Mouse (Mus musculus): ENCODE data around the gene Lrrc58.

Lrrc58 gene

DNA sequence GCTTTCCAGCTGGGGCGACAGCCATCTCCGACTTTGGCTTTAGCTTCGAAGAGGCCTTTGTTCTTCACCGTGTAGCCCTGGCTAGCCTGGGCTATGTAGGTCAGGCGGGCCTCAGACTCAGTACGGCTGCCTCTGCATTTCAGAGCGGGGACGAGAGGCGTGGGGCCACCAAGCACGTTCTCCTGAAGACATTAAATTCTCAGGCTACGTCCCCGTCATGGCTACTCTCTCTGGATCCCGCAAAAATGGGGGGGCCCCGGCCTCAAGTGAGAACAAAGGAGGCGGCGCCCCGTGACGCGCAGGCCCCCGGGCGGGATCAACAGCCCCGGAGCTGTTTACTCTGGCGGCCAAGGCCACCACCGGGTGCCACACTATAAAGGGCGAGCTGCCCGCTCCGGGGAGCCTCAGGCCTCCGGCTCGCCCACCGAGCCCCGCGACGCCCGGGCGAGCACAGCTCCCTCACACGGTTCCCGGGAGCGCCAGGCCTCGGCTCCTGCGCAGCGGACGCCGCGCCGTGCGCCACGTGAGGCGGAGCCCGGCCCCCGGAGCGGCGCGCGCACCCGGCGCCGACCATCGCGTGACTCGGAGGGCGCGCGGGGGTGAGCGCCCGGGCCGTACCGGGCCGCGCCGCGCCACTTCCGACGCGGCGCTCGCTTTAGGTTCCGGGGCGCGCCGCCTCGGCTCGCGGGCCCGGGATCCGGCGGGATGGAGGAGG, at the start of gene Lrrc58:
Gene Lrrc58 (plus strand): TSS at position 599 of the 715 bp plus-strand sequence.
- DNase-seq = peak; percentile 68 to 70

DNA sequence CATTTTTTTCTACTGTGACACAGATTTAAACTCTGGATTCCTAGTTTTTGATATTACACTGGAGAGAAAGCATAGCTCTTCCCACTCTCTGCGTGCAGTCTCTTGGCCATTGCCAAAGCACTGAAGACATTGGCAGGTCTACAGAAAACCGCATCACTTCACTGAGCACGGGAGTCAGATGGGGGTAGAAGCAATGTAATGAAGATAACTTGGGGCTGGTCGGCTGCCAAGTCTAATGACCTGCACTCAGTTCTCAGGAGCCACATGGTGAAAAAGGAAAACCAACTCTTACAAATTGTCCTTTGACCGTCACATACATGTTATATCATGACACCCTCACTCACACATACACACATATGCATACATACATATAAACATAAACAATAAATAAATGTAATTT, 44.2 kb upstream of the Lrrc58 start:
- no peak for DNase-seq

DNA sequence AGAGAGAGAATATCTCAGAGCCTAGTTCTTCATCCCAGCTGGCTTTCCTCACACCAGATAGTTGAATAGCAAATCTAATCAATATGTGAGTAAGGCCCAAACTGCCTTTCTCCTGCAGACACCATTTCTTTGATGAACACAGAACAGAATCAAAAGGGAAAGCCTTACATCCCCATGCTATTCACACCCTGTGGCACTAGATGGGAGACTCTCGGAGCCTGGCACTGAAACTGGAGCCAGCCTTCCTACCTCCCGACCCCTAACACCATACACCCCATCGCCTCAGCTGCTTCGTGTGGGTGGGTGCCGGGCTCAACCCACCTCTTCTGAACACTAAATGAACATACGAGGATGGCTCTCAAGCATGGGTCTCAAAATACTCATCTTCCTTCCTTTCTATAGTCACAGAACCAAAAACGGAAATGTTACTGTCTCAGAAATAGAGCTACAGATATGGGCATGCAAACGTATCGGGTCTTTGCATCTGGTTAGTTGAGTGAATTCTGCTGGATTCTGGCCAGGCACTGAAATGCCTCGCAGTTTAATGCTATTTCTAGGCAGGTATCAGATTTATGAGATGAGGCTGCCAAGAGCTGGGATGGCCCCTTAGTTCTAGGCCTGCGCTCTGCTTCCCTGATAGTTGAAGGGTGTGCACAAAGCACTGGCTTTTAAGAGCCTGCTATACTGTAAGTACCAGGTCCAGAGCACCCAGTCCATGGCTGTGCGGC, 43.2 kb upstream of the Lrrc58 start:
- no peak for DNase-seq

DNA sequence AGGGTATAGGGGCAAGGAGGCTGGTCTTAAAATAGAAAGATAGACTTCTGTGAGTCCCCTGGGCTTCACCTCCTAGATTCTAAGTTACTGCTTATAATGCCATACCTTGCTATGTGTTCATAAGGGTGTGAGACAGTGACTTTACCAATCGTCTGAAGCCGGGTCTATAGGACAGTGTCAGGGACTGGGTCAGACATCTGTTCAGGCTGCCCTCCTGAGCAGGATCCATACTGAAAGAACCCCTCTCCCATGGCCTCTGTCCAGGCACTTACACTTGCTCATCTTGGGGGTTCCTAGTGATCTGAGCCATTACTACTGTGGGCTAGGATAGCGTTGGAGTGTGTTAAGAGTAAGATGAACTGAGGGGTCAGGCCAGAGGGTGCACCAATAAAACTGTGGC, 41.9 kb upstream of the Lrrc58 start:
- no peak for DNase-seq

DNA sequence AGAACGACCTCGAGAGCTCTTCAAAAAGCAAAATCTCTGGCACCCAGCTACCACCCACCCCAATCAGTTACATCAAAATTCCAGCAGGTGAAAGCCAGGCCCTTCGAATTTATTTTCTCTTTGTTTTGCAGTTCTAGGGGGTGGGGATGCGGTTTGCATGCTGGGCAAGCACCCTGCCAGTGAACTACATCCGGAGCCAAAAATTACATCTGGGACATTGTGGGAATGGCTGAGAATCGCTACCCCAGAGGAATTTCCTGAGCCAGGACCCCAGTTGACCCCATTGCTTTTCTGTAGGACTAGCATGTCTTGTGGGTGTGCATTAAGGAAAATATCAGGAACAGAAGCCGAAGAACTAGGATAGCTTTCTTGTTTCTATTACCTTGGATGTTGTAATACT, 37.1 kb upstream of the Lrrc58 start:
- DNase-seq = no peak

DNA sequence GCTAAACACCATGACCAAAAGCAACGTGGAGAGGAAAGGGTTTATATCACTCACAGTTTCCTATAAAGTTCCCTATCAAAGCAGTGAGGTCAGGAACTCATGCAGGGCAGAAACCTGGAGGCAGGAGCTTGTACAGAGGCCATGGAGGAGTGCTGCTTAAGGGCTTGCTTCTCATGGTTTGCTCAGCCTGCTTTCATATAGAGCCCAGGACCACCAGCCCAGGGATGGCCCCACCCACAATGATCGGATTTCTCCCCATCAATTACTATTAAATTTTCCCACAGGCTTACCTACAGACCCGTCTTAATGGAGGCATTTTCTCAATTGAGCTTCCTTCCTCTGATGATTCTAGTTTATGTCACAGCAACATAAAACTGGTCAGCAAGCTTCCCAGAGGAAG, 30.6 kb upstream of the Lrrc58 start:
- no peak for DNase-seq

DNA sequence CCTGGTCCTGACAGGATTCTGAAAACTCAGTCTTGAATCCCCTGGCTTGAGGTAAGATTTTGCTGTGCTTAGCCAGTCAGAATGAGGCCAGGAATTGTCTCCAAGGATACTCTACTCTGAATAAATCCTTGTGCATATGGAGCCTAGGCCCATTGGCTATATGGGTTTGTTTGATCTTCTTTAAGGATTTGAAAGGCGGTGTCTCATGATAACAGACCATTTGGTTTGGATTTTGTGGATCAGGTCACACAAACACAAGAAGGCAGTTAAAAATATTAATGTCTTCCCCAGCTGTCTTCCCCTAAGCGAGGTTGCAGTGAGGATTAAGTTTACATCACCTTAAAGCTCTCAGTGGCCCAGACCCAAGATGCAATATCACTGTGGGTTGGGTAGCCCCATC, 25.8 kb upstream of the Lrrc58 start:
- DNase-seq = no peak

DNA sequence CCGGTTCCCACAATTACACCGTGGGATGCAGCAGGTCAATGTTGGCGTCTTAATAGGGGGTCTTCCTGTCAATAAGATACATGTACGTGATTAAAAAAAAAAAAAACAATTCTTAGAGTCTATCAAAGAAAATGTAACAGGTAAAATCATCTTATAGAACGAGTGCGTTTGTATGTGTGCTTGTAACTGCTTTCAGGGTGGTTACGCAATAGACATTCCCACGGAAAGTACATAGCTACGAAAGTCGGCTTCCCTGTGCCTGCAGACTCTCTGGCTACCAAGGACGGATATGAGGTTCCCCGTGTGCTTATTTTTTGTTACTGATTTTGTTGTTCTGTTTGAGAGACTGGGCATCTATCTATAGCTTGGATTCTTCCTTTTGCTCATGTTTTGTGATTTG, 24.4 kb upstream of the Lrrc58 start:
- no peak for DNase-seq

DNA sequence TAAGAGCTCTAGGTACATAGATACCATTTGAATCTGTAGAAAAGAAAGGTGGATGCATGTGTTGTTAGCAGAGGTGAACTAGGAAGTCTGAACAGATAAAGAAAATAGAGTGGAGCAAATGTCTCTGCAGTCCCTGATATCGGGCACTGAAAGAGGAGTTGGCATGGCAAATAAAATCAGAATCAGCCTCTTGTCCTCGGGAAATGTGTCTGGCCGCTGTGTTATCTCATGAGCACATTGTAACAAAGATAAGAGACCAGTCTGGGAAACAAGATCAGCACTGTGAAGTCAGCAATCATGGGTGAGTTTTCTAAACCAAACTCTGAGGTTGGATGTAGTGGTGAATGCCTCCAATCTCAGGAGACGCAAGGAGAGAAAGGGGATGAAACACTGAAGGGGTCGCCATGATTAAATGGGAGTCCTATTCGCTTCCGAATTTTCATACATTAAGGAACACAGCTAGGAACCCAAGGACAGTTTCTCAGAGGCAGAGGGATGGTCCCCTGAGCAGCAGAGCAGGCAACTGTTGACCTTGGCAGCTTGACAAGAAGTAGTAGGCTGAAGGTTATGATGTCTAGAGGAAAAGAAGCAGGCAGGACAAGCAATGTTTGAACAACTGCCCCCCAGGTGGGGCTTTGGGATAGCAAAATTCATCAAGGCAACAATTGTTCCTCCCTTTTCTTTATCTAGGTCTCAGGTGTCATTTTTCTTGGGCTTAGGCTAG, 22.8 kb upstream of the Lrrc58 start:
- DNase-seq = no peak

DNA sequence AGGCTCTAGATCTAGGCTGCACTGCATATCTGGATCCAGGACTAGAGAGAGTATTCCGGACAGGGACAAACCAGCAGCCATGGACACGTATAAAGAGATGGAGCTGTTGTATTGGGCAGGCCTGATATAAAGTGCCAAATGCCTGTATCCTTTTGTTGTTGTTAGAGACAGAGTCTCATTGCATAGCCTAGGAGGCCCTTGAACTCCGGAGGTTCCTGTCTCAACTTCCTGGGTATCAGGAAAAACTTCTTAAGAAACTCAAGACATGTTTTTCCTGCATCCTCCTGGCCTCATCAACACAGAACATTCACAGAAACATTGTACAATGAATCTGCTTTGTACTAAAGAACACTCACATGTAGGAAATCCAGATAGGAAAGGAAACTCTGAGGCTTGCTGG, 21.1 kb upstream of the Lrrc58 start:
- no peak for DNase-seq

DNA sequence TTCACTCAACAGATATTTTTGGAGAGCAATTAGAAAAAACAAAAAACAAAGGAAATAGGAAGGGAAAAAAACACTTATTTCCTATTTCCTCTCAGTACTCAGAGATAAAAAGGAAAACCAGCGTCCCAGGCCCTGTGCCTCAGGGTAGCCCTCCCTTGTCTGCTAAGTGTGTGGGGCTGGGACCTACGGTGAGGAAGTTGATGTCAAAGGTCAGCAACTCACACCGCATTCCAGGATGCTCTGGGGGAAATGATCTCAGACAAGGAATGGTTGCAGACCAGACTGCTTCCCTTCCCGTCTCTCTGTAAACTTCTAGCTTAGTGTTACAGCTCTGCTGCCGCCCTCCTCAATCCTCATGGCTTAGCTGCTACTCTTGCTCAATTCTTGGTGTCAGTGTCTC, 16.8 kb upstream of the Lrrc58 start:
- no peak for DNase-seq

DNA sequence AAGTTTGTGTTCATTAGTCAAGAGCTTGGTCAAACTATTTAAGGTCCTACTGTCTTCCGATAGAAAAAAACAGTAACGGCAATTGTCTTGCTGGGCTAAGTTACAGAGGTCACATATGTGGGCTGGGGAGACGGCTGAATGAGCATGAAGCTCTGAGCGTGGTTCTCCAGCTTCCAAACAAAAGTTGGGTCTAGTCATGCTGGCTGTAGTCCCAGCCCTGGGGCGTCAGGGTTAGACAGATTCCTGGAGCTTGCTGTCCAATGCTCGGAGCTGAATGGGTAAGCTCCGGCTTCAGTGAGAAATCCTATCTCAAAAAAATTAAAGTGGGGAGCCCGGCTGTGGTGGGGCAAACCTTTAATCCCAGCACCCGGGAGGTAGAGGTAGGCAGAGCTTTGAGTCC, 14.9 kb upstream of the Lrrc58 start:
- DNase-seq = no peak

DNA sequence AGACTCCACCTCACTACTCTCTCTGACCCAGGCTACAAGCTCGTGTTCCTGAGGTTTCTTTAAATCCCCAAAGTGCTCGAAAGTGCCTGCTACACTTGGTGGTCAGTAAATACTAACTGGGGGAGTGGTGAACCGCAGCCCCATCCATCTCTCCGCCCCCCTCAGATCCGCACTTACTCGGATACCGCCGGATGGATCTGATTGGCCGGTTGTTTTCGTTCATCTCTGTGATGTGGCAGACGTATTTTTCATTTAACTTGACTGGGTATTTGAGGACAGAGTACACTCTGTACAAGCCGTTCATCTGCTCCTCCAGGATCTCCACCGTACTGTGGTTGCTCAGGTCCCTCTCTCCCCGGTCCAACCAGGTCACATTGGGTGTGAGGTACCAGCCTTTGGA, 14.1 kb upstream of the Lrrc58 start:
- DNase-seq = no peak

DNA sequence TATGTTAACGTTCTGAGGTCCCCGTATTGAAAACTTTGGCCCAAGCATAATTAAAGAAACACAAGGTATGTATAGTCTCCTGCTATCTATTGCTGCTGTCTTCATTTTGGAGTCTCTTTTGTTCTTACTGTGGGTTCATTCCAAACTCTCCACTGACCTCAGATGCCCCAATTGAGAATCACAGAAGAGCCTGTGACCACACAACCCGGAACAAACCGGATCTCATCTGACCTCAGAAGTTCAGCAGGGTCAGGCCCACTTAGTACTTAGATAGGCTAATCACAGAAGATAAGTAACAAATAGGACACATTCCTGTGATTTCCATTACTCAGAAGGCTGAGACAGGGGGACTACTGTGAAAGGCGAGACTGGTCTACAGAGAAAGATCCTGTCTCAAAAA, 13.6 kb upstream of the Lrrc58 start:
- no peak for DNase-seq

DNA sequence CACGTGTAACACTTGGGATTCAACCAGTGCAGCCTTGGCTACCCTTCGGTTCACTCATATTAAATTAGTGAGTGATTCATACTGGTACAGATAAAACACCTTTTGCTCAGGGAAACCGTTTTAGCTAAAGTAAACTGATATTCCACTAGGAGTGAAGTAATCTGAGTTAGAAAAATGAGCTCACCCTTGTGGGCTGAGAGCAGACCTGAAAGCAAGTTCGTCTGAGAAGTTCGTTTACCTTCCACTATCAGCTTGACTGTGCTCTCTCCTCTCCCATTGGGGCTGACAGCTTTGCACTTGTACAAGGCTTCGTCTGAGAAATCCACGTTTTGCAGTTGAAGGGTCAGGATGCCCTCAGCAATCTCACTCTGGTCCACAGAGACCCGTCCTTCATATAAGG, 12.6 kb upstream of the Lrrc58 start:
- no peak for DNase-seq

DNA sequence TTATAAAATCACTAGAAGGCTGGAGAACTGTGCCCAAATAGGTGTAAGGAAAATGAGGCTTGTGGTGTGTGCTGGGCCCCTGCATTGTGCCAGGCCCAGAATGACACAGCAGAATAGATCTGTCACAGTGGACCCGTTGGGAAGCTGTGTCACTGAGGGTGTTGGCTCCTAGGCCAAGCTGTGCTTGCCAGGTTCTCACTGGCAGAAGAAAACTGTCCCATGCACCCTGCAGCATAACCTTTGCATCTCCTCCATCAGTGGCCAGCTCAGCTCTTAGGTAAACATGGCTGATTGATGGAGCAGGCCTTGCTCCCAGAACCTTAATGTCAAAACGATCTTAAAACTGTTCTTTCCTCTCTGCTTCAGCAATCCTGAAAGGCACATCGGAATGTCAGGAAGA, 11.9 kb upstream of the Lrrc58 start:
- DNase-seq = no peak

DNA sequence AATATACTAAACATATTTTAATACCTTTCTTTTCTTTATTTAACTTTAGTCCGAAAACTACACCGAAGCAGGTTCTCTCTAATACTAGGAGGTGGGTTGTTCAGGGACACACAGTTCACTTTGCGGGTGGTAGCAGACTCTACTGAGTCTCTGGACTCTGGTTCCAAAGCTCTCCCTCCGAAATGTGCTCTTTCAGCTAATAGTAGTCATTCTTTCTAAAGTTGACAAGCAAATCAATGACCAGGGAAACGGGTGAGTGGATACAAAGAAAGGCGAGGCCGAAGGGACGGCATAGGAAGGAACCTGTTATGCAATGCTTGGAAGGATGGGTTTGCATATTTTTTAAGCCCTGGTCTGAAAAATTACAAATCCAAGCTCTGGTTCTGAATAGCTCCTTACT, 10.7 kb upstream of the Lrrc58 start:
- no peak for DNase-seq

DNA sequence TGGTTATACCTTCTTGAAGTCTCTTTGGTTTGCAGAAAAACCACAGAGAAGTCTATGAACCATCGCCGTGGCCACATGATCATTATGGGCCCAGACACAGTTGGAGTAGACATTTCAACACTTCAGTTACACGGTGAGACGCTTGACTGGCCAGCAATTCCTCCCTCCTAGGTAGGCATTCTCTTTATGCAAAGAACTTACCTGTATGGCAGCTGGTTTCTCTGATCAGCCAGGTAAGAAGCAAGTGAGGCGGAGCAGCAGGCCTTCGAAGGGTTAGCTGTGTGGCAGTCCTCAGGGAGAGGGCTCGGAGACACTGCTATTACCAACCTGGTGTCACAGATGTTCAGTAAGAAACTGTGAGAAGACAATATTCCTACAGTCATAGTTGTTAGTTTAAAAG, 8.0 kb upstream of the Lrrc58 start:
- no peak for DNase-seq

DNA sequence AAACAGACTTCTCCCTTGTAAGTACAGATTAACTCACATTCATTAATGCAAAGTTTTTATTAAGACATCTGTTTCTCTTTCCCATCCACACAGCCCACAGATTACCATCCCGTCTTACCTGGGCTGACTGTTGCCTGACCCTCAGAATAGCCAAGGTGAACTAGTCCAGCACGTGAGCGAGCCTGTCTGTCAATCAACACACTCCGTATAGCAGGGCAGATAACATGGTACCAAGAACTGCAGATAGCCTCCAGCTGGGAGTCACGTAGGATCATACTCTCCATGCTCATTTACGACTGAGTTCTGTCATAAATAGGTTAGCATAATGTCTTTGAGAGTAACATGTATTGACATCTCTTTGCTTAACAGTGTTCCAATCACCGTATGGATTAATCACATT, 7.2 kb upstream of the Lrrc58 start, which contains the start of gene Gm36028:
Gene Gm36028 (minus strand): TSS at position 118 of the 400 bp plus-strand sequence.
- DNase-seq = no peak

DNA sequence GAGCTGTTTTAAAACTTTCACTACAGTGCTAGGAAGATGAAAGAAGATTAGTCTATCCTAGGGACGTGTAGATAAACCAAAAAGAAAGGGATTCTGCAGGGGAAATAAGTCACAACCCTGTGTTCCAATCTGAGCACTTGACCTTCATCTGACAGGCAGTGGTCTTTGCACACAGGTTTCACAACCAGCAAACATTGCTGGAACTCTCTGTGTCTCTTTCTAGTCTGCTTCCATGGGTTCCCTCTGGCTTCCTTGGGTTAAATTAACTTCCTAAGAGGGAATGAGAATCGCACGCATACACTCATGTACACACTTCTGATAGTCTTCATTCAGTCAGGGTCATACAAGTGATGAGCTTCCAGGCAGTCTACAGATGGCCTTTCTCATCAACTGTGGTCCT, 4.3 kb upstream of the Lrrc58 start:
- no peak for DNase-seq

DNA sequence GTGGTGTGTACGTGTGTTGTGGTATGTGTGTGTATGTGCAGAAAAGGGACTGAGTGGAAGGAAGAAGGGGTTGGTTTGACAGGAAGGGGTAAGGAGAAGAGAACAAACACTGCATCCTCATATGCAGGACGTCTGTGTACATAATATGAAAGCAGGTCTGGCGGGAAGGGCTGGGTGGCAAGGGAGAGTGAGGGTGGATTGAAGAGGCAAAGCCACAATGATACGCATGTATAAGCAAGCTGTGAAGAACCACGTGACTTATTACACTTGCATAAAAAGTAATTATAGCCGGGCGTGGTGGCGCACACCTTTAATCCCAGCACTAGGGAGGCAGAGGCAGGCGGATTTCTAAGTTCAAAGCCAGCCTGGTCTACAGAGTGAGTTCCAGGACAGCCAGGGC, 2.3 kb upstream of the Lrrc58 start:
- DNase-seq = no peak

DNA sequence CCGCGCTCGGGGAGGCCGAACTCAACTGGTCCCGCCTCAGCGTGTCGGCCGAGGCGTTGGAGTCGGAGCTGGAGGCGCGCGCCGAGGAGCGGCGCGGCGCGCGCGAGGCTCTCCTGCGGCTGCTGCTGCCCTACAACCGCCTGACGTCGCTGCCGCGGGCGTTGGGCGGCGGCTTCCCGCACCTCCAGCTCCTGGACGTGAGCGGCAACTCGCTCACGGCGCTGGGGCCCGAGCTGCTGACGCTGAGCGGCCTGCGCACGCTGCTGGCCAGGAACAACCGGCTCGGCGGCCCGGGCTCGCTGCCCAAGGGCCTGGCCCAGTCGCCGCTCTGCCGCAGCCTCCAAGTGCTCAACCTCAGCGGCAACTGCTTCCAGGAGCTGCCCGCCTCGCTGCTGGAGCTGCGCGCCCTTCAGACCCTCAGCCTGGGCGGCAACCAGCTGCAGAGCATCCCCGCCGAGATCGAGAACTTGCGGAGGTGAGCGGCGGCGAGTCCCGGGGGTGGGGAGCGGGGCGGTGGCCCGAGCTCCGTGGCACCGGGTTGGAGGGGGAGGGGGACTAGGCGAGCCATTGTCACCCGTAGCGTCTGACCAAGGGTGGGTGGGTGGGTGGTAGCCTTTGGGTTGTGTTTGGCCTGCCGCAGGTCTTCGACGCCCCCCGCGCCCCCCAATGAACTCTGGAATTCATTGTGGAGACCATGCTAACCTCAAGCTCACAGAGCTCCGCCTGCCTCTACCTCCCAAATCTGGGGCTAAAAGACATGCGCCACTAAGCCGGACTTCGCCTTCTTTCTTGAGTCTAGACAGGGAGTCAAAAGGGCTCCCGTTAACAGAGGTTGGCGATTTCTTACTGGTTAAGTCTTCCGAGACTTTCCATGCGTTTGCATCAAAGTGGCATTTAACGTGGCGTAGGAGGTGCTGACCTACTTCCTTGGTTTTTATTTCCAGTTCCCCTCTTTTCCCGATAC, 599 bp downstream of the Lrrc58 start:
- DNase-seq = peak; percentile 36 to 38
